In the genomic region with DNA sequence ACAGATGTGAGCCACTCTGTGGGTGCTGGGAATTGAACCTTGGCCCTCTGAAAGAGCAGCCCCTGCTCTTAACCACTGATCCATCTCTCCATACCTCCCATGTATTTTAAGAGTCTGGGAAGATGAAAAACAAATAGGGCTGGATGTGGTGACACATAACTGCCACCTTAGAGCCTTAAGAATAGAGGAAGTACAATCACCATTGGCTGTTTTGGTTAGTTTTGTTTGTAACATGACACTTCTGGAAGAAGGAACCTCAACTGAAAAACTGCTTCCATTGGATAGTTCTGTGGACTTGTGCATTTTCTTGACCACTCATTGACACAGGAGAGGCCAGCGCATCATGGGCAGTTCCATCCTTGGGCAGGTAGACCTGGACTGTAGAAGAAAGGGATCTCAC, we compare ENCODE assay signal across 25 mouse cellular contexts.
DNase-seq lines count a peak whose midpoint lies in the region; ATAC-seq and TF ChIP-seq lines count a peak whose summit lies in the region.
"Had no signal": no experiment of that assay in that cellular context is flagged by ENCODE, and none has a peak within 500 bp of the region (broad histone marks: within the 10 kb centered on the region; RNA-seq: fewer than 3 reads in every experiment).

No protein-coding gene starts in this region.

- H3K4me1 ChIP-seq in G1E (ENCODE audit: insufficient read depth, low read depth, low read length): peaks cover 9% of the 10 kb centered on the region
- H3K4me1 ChIP-seq in heart, embryonic 10.5 days: no peaks in the 10 kb centered on the region
- H3K4me1 ChIP-seq: embryonic facial prominence, embryonic 12.5 days; embryonic facial prominence, embryonic 15.5 days; heart, embryonic 12.5 days; heart, embryonic 15.5 days had no signal

- H3K36me3 ChIP-seq in G1E (replicated peaks): no peaks in the 10 kb centered on the region
- no peaks in the 10 kb centered on the region for H3K36me3 ChIP-seq in heart, embryonic 10.5 days
- H3K36me3 ChIP-seq: embryonic facial prominence, embryonic 12.5 days; embryonic facial prominence, embryonic 15.5 days; heart, embryonic 12.5 days; heart, embryonic 15.5 days had no signal

- intact Hi-C loops in left cerebral cortex, postnatal 4 days (cut with DNase I): no loop called here

- TF ChIP-seq CTCF in G1E (IDR thresholded peaks at IDR 0.05; ENCODE audit: low read depth, low read length): no peak

- H3K9me3 ChIP-seq in G1E (replicated peaks): no peaks in the 10 kb centered on the region
- H3K9me3 ChIP-seq in heart, embryonic 10.5 days: no peaks in the 10 kb centered on the region
- H3K9me3 ChIP-seq: embryonic facial prominence, embryonic 12.5 days; embryonic facial prominence, embryonic 15.5 days; heart, embryonic 12.5 days; heart, embryonic 15.5 days had no signal

- no peak overlapping the region for H3K27ac ChIP-seq in heart, embryonic 10.5 days
- H3K27ac ChIP-seq: embryonic facial prominence, embryonic 12.5 days; embryonic facial prominence, embryonic 15.5 days; gastrocnemius, adult 2 months; heart, adult 2 months; heart, embryonic 15.5 days; hindbrain, embryonic 14.5 days; hindbrain, postnatal 0 days had no signal

- H3K27me3 ChIP-seq in G1E (ENCODE audit: insufficient read depth, low read length): no peaks in the 10 kb centered on the region
- no peaks in the 10 kb centered on the region for H3K27me3 ChIP-seq in heart, embryonic 10.5 days (ENCODE audit: insufficient read depth, poor library complexity, severe bottlenecking)
- H3K27me3 ChIP-seq: embryonic facial prominence, embryonic 12.5 days; embryonic facial prominence, embryonic 15.5 days; heart, embryonic 12.5 days; heart, embryonic 15.5 days had no signal

- ATAC-seq in G1E (ENCODE audit: extremely low read depth, insufficient number of reproducible peaks, low FRiP score, poor library complexity, severe bottlenecking): peak; percentile 34
- ATAC-seq in common myeloid progenitor, adult 5-6 weeks (replicated peaks; ENCODE audit: low read depth, poor library complexity, severe bottlenecking): peak; percentile 69
- peak; percentile 80 for ATAC-seq in megakaryocyte, adult 5-6 weeks (ENCODE audit: poor library complexity, severe bottlenecking)
- ATAC-seq: forebrain, postnatal 0 days; inflammation-experienced regulatory T-cells, adult 6 months; intestine, embryonic 16.5 days had no signal

- no peak overlapping the region for H3K4me3 ChIP-seq in G1E (ENCODE audit: low read depth, low read length)
- H3K4me3 ChIP-seq in heart, embryonic 10.5 days: no peak overlapping the region
- H3K4me3 ChIP-seq: embryonic facial prominence, embryonic 12.5 days; embryonic facial prominence, embryonic 15.5 days; gastrocnemius, adult 2 months; heart, adult 2 months; heart, embryonic 12.5 days; heart, embryonic 15.5 days had no signal

- peak; percentile 12 for DNase-seq in G1E (ENCODE audit: low spot score)
- no peak for DNase-seq in testis, postnatal 10 days (ENCODE audit: low spot score)
- no peak for DNase-seq in left cerebral cortex, postnatal 4 days
- DNase-seq in heart, embryonic 10.5 days (ENCODE audit: low spot score): no peak
- DNase-seq: adrenal gland, adult 2 months; adrenal gland, postnatal 25 days; cerebellum, adult 11-12 months; cerebellum, adult 8-10 months; cerebellum, postnatal 10 days; gastrocnemius, adult 2 months; gastrocnemius, postnatal 14 days; heart, adult 2 months; heart, postnatal 10 days; heart, postnatal 36 days had no signal

- 91% methylated on average over 1 of the region's 1 CpGs for WGBS in heart, embryonic 10.5 days
